In genomic region chr7:46380625-46381024, GRCm38 (mm10) we compare ENCODE assay signal across 16 mouse cellular contexts. TPM values are rescaled to one million over a fixed set of nuclear protein-coding genes. Genes with fewer than 3 reads are reported as not detected.
A peak's percentile ranks its signal among the peaks of the same experiment; 100 is the strongest.
DNase-seq lines count a peak whose midpoint lies in the region; ATAC-seq and TF ChIP-seq lines count a peak whose summit lies in the region.
"Had no signal": no experiment of that assay in that cellular context is flagged by ENCODE, and none has a peak within 500 bp of the region (broad histone marks: within the 10 kb centered on the region; RNA-seq: fewer than 3 reads in every experiment).

No protein-coding gene starts in this region.

- no peaks in the 10 kb centered on the region for H3K36me3 ChIP-seq in heart, postnatal 0 days (replicated peaks; ENCODE audit: control insufficient read depth, insufficient read depth, low read length)
- no peaks in the 10 kb centered on the region for H3K36me3 ChIP-seq in midbrain, embryonic 14.5 days (ENCODE audit: control insufficient read depth, insufficient read depth, low read length)
- no peaks in the 10 kb centered on the region for H3K36me3 ChIP-seq in midbrain, embryonic 10.5 days
- H3K36me3 ChIP-seq: limb, embryonic 13.5 days had no signal

- no peak for TF ChIP-seq POLR2A in cerebellum, adult 2 months (IDR thresholded peaks at IDR 0.05; ENCODE audit: borderline replicate concordance, insufficient read depth, low read length)
- no peak for TF ChIP-seq POLR2A in cortical plate, adult 2 months (IDR thresholded peaks at IDR 0.05; ENCODE audit: extremely low read depth, insufficient read depth, low read length)

- DNase-seq in cerebellum, adult 2 months: peak in 1 of 2 experiments; percentile 54
- no peak for DNase-seq in cerebellum, adult 8-10 months
- DNase-seq in heart, postnatal 0 days (ENCODE audit: low spot score): no peak
- no peak for DNase-seq in heart, postnatal 10 days
- DNase-seq in midbrain, embryonic 14.5 days: peak; percentile 32
- no peak for DNase-seq in midbrain, embryonic 10.5 days (ENCODE audit: low spot score)
- no peak for DNase-seq in right cerebral cortex, postnatal 36 days (ENCODE audit: low spot score in 2 of 2)
- DNase-seq: heart, postnatal 14 days; lung, postnatal 14 days; thymus, adult 2 months had no signal

- no peak for TF ChIP-seq EP300 in heart, postnatal 0 days (IDR thresholded peaks at IDR 0.05; ENCODE audit: low read depth)

- TF ChIP-seq CTCF in cerebellum, adult 2 months (IDR thresholded peaks at IDR 0.05; ENCODE audit: borderline replicate concordance, insufficient read depth, low read depth, low read length): peak; percentile 56; the same call in 1 of the 2 replicates
- TF ChIP-seq CTCF in heart, postnatal 0 days (IDR thresholded peaks at IDR 0.05; ENCODE audit: low read depth): peak; percentile 18; the same call in 1 of the 2 replicates
- TF ChIP-seq CTCF in cortical plate, adult 2 months (IDR thresholded peaks at IDR 0.05; ENCODE audit: extremely low read depth, insufficient read depth, low read length): peak; percentile 62

- H3K4me1 ChIP-seq in cerebellum, adult 2 months (ENCODE audit: control insufficient read depth, insufficient read depth, low read length): no peaks in the 10 kb centered on the region
- H3K4me1 ChIP-seq in heart, postnatal 0 days (ENCODE audit: control insufficient read depth, insufficient read depth): no peaks in the 10 kb centered on the region
- 0 out of 2 replicates have a peak, but pooled peaks cover 8% of the 10 kb centered on the region for H3K4me1 ChIP-seq in midbrain, embryonic 14.5 days (ENCODE audit: control insufficient read depth, insufficient read depth, low read length)
- peaks cover 31% of the 10 kb centered on the region for H3K4me1 ChIP-seq in midbrain, embryonic 10.5 days
- no peaks in the 10 kb centered on the region for H3K4me1 ChIP-seq in cortical plate, adult 2 months (ENCODE audit: control insufficient read depth, insufficient read depth, low read length)

- H3K4me3 ChIP-seq in cerebellum, adult 2 months (replicated peaks; ENCODE audit: insufficient read depth, low read depth, low read length): no peak overlapping the region
- H3K4me3 ChIP-seq in heart, postnatal 0 days (ENCODE audit: low read depth, low read length): no peak overlapping the region
- H3K4me3 ChIP-seq in midbrain, embryonic 14.5 days (replicated peaks; ENCODE audit: low read depth, low read length): no peak overlapping the region
- no peak overlapping the region for H3K4me3 ChIP-seq in midbrain, embryonic 10.5 days
- H3K4me3 ChIP-seq in cortical plate, adult 2 months (ENCODE audit: insufficient read depth, low read length): no peak overlapping the region
- H3K4me3 ChIP-seq: limb, embryonic 13.5 days had no signal

- 57% methylated on average over 9 of the region's 9 CpGs for WGBS in cerebellum, adult 2 months
- 58% methylated on average over 9 of the region's 9 CpGs for WGBS in heart, postnatal 0 days
- WGBS in midbrain, embryonic 14.5 days: 69% methylated on average over 9 of the region's 9 CpGs
- 72% methylated on average over 9 of the region's 9 CpGs for WGBS in midbrain, embryonic 10.5 days

- intact Hi-C loops in heart, postnatal 10 days (cut with DNase I): no loop called here

- H3K9ac ChIP-seq in heart, postnatal 0 days (replicated peaks; ENCODE audit: low read depth, low read length): no peak overlapping the region
- no peak overlapping the region for H3K9ac ChIP-seq in midbrain, embryonic 14.5 days (replicated peaks; ENCODE audit: low read length)
- H3K9ac ChIP-seq: limb, embryonic 13.5 days had no signal

- H3K4me2 ChIP-seq in heart, postnatal 0 days (ENCODE audit: low read depth, low read length): no peak overlapping the region
- H3K4me2 ChIP-seq in midbrain, embryonic 14.5 days (ENCODE audit: low read length): no peak overlapping the region
- H3K4me2 ChIP-seq: limb, embryonic 13.5 days; midbrain, embryonic 11.5 days had no signal

- H3K9me3 ChIP-seq in heart, postnatal 0 days (replicated peaks; ENCODE audit: control insufficient read depth, low read length): no peaks in the 10 kb centered on the region
- H3K9me3 ChIP-seq in midbrain, embryonic 14.5 days (ENCODE audit: control insufficient read depth, low read length): no peaks in the 10 kb centered on the region
- no peaks in the 10 kb centered on the region for H3K9me3 ChIP-seq in midbrain, embryonic 10.5 days (replicated peaks)
- H3K9me3 ChIP-seq: limb, embryonic 13.5 days had no signal

- H3K27ac ChIP-seq in cerebellum, adult 2 months (ENCODE audit: insufficient read depth, low read length): no peak overlapping the region
- H3K27ac ChIP-seq in heart, postnatal 0 days (ENCODE audit: low read depth): no peak overlapping the region
- no peak overlapping the region for H3K27ac ChIP-seq in midbrain, embryonic 14.5 days (replicated peaks; ENCODE audit: low read depth, low read length)
- H3K27ac ChIP-seq in midbrain, embryonic 10.5 days (replicated peaks): no peak overlapping the region
- no peak overlapping the region for H3K27ac ChIP-seq in cortical plate, adult 2 months (ENCODE audit: insufficient read depth, low read length)
- H3K27ac ChIP-seq: limb, embryonic 13.5 days had no signal

- no peaks in the 10 kb centered on the region; the same call in 1 of the 2 replicates for H3K27me3 ChIP-seq in cerebellum, adult 2 months (ENCODE audit: control insufficient read depth, insufficient read depth, low read length)
- peaks cover 49% of the 10 kb centered on the region for H3K27me3 ChIP-seq in heart, postnatal 0 days (ENCODE audit: control insufficient read depth, insufficient read depth, low read length)
- peaks cover 34% of the 10 kb centered on the region for H3K27me3 ChIP-seq in midbrain, embryonic 14.5 days (ENCODE audit: control insufficient read depth, insufficient read depth, low read length)
- peaks cover 53% of the 10 kb centered on the region for H3K27me3 ChIP-seq in midbrain, embryonic 10.5 days (ENCODE audit: low read depth, poor library complexity, severe bottlenecking)

- no peak for ATAC-seq in heart, postnatal 0 days (ENCODE audit: insufficient read depth, low read depth)
- ATAC-seq in midbrain, embryonic 14.5 days (ENCODE audit: low FRiP score, low TSS enrichment): no peak
- ATAC-seq: activated CD4-positive, CD25-positive, alpha-beta regulatory T cell, adult 4 months had no signal

RNA-seq across cellular contexts. Expression of gene Myod1, which starts 4.4 kb away (rescaled TPM):
- polyA plus RNA-seq in cerebellum, adult 2 months (2012; rRNA removed): 0.08 TPM in 1 of 2 replicates, not detected in the other
- not detected in 2 replicates for total RNA-seq in heart, postnatal 0 days (2014; rRNA removed; ENCODE audit: low replicate concordance)
- polyA plus RNA-seq in heart, postnatal 0 days (2015; fragmentation: Nextera tagmentation; extraction: Ambion mirVana): not detected in 2 replicates
- total RNA-seq in heart, postnatal 10 days (2021): not detected
- polyA plus RNA-seq in midbrain, embryonic 14.5 days (2014; fragmentation: Nextera tagmentation; extraction: Ambion mirVana): not detected in 2 replicates
- not detected in 2 replicates for polyA plus RNA-seq in midbrain, embryonic 10.5 days (2016; fragmentation: Nextera tagmentation; extraction: Ambion mirVana)
- polyA plus RNA-seq in cortical plate, adult 2 months (2012; rRNA removed): 0.10 and 0.25 TPM in 2 replicates
- total RNA-seq: heart, postnatal 14 days; MEL had no signal
- polyA plus RNA-seq: activated CD4-positive, CD25-positive, alpha-beta regulatory T cell, adult 4 months; gonadal fat pad, adult 2 months; midbrain, embryonic 11.5 days had no signal

RNA-seq across cellular contexts. Expression of gene Kcnc1, which starts 15.7 kb away (rescaled TPM):
- 325 and 338 TPM in 2 replicates for polyA plus RNA-seq in cerebellum, adult 2 months (2012; rRNA removed)
- 0.04 TPM in 1 of 2 replicates, not detected in the other for total RNA-seq in heart, postnatal 0 days (2014; rRNA removed; ENCODE audit: low replicate concordance)
- not detected in 2 replicates for polyA plus RNA-seq in heart, postnatal 0 days (2015; fragmentation: Nextera tagmentation; extraction: Ambion mirVana)
- under 1 TPM; 0.02 to 0.17 TPM for total RNA-seq in heart, postnatal 10 days (2021)
- 13.9 and 15.4 TPM in 2 replicates for polyA plus RNA-seq in midbrain, embryonic 14.5 days (2014; fragmentation: Nextera tagmentation; extraction: Ambion mirVana)
- 0.37 and 1.3 TPM in 2 replicates for polyA plus RNA-seq in midbrain, embryonic 10.5 days (2016; fragmentation: Nextera tagmentation; extraction: Ambion mirVana)
- polyA plus RNA-seq in cortical plate, adult 2 months (2012; rRNA removed): 80.3 and 85.7 TPM in 2 replicates
- total RNA-seq: MEL had no signal
- polyA plus RNA-seq: activated CD4-positive, CD25-positive, alpha-beta regulatory T cell, adult 4 months had no signal
